In the genomic region with DNA sequence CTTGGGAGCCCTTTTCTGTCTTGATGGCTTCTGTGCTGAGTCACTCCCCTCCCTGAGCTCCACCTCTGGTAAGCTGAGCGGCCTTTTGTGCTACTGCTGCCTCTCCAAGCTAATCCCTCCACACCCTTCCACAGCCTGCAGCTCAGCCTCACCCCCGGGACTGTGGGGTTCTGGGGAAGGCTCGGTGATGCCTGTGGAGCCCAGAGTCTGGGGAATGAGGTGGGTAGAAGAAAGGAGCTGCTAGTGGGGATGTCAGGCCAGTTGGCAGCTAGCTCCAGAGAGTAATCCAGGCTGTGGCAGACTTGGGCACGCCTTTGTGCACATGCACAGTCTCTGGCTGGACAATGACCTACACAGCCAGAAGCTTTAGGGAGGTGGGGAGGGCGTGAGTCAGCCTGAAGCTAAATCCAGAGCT, we compare ENCODE assay signal across 12 mouse cellular contexts. TPM values are rescaled to one million over a fixed set of nuclear protein-coding genes. Genes with fewer than 3 reads are reported as not detected.
DNase-seq lines count a peak whose midpoint lies in the region; ATAC-seq and TF ChIP-seq lines count a peak whose summit lies in the region.
"Had no signal": no experiment of that assay in that cellular context is flagged by ENCODE, and none has a peak within 500 bp of the region (broad histone marks: within the 10 kb centered on the region; RNA-seq: fewer than 3 reads in every experiment).

No protein-coding gene starts in this region.

- H3K4me1 ChIP-seq in liver, adult 2 months (ENCODE audit: control insufficient read depth, insufficient read depth, low read length): peaks cover 1% of the 10 kb centered on the region
- peaks cover 11% of the 10 kb centered on the region; the same call in 1 of the 2 replicates for H3K4me1 ChIP-seq in liver, embryonic 11.5 days (replicated peaks; ENCODE audit: control insufficient read depth, insufficient read depth, low read length)
- H3K4me1 ChIP-seq in heart, embryonic 13.5 days: peaks cover 77% of the 10 kb centered on the region
- H3K4me1 ChIP-seq in lung, adult 2 months (ENCODE audit: control insufficient read depth, insufficient read depth, low read length): peaks cover 7% of the 10 kb centered on the region

- no peak overlapping the region for H3K4me2 ChIP-seq in liver, embryonic 11.5 days
- H3K4me2 ChIP-seq in heart, embryonic 13.5 days: peak overlapping the region; percentile 35
- peak overlapping the region; percentile 75 for H3K4me2 ChIP-seq in myocyte (ENCODE audit: low read depth)

- WGBS in liver, adult 2 months: 67% methylated on average over 5 of the region's 5 CpGs
- 62% methylated on average over 5 of the region's 5 CpGs for WGBS in liver, embryonic 11.5 days
- WGBS in heart, embryonic 13.5 days: 26% methylated on average over 5 of the region's 5 CpGs
- 56% methylated on average over 5 of the region's 5 CpGs for whole genome bisulfite sequencing in lung, adult 2 months

- ATAC-seq in liver, embryonic 11.5 days (replicated peaks; ENCODE audit: low FRiP score): no peak
- ATAC-seq in heart, embryonic 13.5 days (ENCODE audit: extremely low read depth, insufficient number of reproducible peaks, low FRiP score, low TSS enrichment): no peak

- H3K9ac ChIP-seq in liver, adult 2 months (ENCODE audit: low read depth, low read length): no peak overlapping the region
- no peak overlapping the region for H3K9ac ChIP-seq in liver, embryonic 11.5 days (ENCODE audit: low read depth, low read length)
- H3K9ac ChIP-seq in heart, embryonic 13.5 days: peak overlapping the region; percentile 71

- no peaks in the 10 kb centered on the region for H3K36me3 ChIP-seq in liver, adult 2 months (ENCODE audit: control insufficient read depth, insufficient read depth, low read length)
- H3K36me3 ChIP-seq in liver, embryonic 11.5 days (ENCODE audit: control insufficient read depth, insufficient read depth, low read length): peaks cover 3% of the 10 kb centered on the region; the same call in 1 of the 2 replicates
- H3K36me3 ChIP-seq in heart, embryonic 13.5 days: peaks cover 52% of the 10 kb centered on the region
- H3K36me3 ChIP-seq in myocyte (ENCODE audit: control insufficient read depth, insufficient read depth): peaks cover 6% of the 10 kb centered on the region

- no peak overlapping the region for H3K4me3 ChIP-seq in liver, adult 2 months (ENCODE audit: insufficient read depth, low read depth, low read length)
- H3K4me3 ChIP-seq in liver, embryonic 11.5 days (ENCODE audit: low read depth, low read length): no peak overlapping the region
- no peak overlapping the region for H3K4me3 ChIP-seq in heart, embryonic 13.5 days
- H3K4me3 ChIP-seq in myocyte: no peak overlapping the region
- H3K4me3 ChIP-seq in lung, adult 2 months (replicated peaks; ENCODE audit: extremely low read depth, low read depth, low read length): no peak overlapping the region

- H3K9me3 ChIP-seq in liver, embryonic 11.5 days (ENCODE audit: control insufficient read depth, low read length): no peaks in the 10 kb centered on the region
- H3K9me3 ChIP-seq in heart, embryonic 13.5 days: no peaks in the 10 kb centered on the region

- peaks cover 38% of the 10 kb centered on the region; the same call in 1 of the 2 replicates for H3K79me2 ChIP-seq in liver, adult 2 months (ENCODE audit: control insufficient read depth, insufficient read depth, low read length)
- peaks cover 65% of the 10 kb centered on the region for H3K79me2 ChIP-seq in myocyte (ENCODE audit: control insufficient read depth, insufficient read depth)

- DNase-seq in cerebellum, postnatal 10 days: peak; percentile 51 to 54
- DNase-seq in cerebellum, postnatal 14 days: no peak
- DNase-seq in liver, adult 2 months (ENCODE audit: extremely low read depth, low read depth, low spot score): peak; percentile 40
- DNase-seq in liver, embryonic 11.5 days (ENCODE audit: low spot score): no peak
- no peak for DNase-seq in lung, adult 2 months
- no peak for DNase-seq in thymus, postnatal 25 days

- TF ChIP-seq POLR2A in liver, adult 2 months (IDR thresholded peaks at IDR 0.05; ENCODE audit: extremely low read depth, insufficient read depth, low read length): no peak
- peak; percentile 36 for TF ChIP-seq POLR2A in myocyte (IDR thresholded peaks at IDR 0.05; ENCODE audit: insufficient read length, low read depth)
- TF ChIP-seq POLR2A in lung, adult 2 months (IDR thresholded peaks at IDR 0.05; ENCODE audit: borderline replicate concordance, extremely low read depth, low read depth, low read length): no peak

- no peak overlapping the region for H3K27ac ChIP-seq in liver, adult 2 months (replicated peaks; ENCODE audit: insufficient read depth, low read depth, low read length)
- H3K27ac ChIP-seq in liver, embryonic 11.5 days (ENCODE audit: low read depth, low read length): no peak overlapping the region
- peak overlapping the region; percentile 80 for H3K27ac ChIP-seq in heart, embryonic 13.5 days (replicated peaks)
- H3K27ac ChIP-seq: macrophage had no signal

- TF ChIP-seq CTCF in liver, adult 2 months (IDR thresholded peaks at IDR 0.05; ENCODE audit: low read depth, low read length): no peak
- TF ChIP-seq CTCF in lung, adult 2 months (IDR thresholded peaks at IDR 0.05; ENCODE audit: insufficient read depth, low read length): no peak

- H3K27me3 ChIP-seq in liver, adult 2 months (ENCODE audit: control insufficient read depth, insufficient read depth, low read length): no peaks in the 10 kb centered on the region
- H3K27me3 ChIP-seq in liver, embryonic 11.5 days (replicated peaks; ENCODE audit: control insufficient read depth, insufficient read depth, low read length): no peaks in the 10 kb centered on the region
- no peaks in the 10 kb centered on the region for H3K27me3 ChIP-seq in heart, embryonic 13.5 days (replicated peaks)
- H3K27me3 ChIP-seq in myocyte (ENCODE audit: control insufficient read depth, insufficient read depth, insufficient read length): no peaks in the 10 kb centered on the region

- H3ac ChIP-seq in myocyte (ENCODE audit: control insufficient read depth, insufficient read length): no peak overlapping the region

TF ChIP-seq in myocyte, 11 proteins besides CTCF, POLR2A, EP300 and RAD21:
- peak in 1 of 3 experiments; percentile 61 for TF ChIP-seq MYOG (IDR thresholded peaks at IDR 0.05; ENCODE audit: control insufficient read depth in 1 of 3, insufficient read depth in 1 of 3, insufficient read length in 2 of 3, low read depth in 2 of 3)
- no peak for TF ChIP-seq POLR2AphosphoS2 (IDR thresholded peaks at IDR 0.05; ENCODE audit: insufficient read length, low read depth)
- peak in 2 of 3 experiments; percentile 17 to 46 for TF ChIP-seq MYOD1 (IDR thresholded peaks at IDR 0.05; ENCODE audit: control insufficient read depth in 1 of 3, insufficient read length in 2 of 3, low read depth in 2 of 3)

RNA-seq across cellular contexts. Expression of a gene that starts 20.5 kb away (rescaled TPM):
- not detected in 2 replicates for total RNA-seq in liver, adult 2 months (2014; rRNA removed)
- not detected in 2 replicates for polyA plus RNA-seq in liver, adult 2 months (2012; rRNA removed)
- polyA plus RNA-seq in liver, embryonic 11.5 days (2014; fragmentation: Nextera tagmentation; extraction: Ambion mirVana): 1.5 and 2.0 TPM in 2 replicates
- 1.1 and 1.3 TPM in 2 replicates for polyA plus RNA-seq in heart, embryonic 13.5 days (2015; fragmentation: Nextera tagmentation; extraction: Ambion mirVana)
- polyA plus RNA-seq in myocyte (2012; fragmentation: generic; extraction: Trizol): 0.07 TPM
- not detected in 2 replicates for polyA plus RNA-seq in lung, adult 2 months (2012; rRNA removed)
- total RNA-seq: gastrocnemius, postnatal 4 days; left cerebral cortex, adult 18-20 months had no signal
- polyA plus RNA-seq: macrophage; spleen, adult 2 months had no signal

RNA-seq across cellular contexts. Expression of a gene that starts 45.0 kb away (rescaled TPM):
- 28.6 and 33.7 TPM in 2 replicates for total RNA-seq in liver, adult 2 months (2014; rRNA removed)
- polyA plus RNA-seq in liver, adult 2 months (2012; rRNA removed): 33.8 and 42.0 TPM in 2 replicates
- polyA plus RNA-seq in liver, embryonic 11.5 days (2014; fragmentation: Nextera tagmentation; extraction: Ambion mirVana): 37.1 and 38.3 TPM in 2 replicates
- 94.9 and 100.0 TPM in 2 replicates for polyA plus RNA-seq in heart, embryonic 13.5 days (2015; fragmentation: Nextera tagmentation; extraction: Ambion mirVana)
- 169 TPM for polyA plus RNA-seq in myocyte (2012; fragmentation: generic; extraction: Trizol)
- polyA plus RNA-seq in lung, adult 2 months (2012; rRNA removed): 63.7 and 92.1 TPM in 2 replicates

Comparison
In these comparisons a context has a peak if more than half of its experiments do, and no peak if none do; other contexts are left out.
1. DNase-seq: peak in cerebellum, postnatal 10 days (2 of 2) and liver, adult 2 months (single experiment); none in cerebellum, postnatal 14 days (0 of 2), liver, embryonic 11.5 days (single experiment), lung, adult 2 months (single experiment) and thymus, postnatal 25 days (single experiment).